Mouse (Mus musculus) hematopoietic stem cell, adult 5-6 weeks (primary cell): ENCODE results near the gene Lpin3. TPM values are rescaled to one million over a fixed set of nuclear protein-coding genes. Genes with fewer than 3 reads are reported as not detected.

Source experiments
- total RNA-seq: library from RNA; stranded (forward); fragments of 172-1452, 232-1000 nt; gene quantifications from 2 replicates; pipeline ENCODE4 v1.2.3, GENCODE M21; 2017

The Lpin3 gene
- total RNA-seq, 1 experiment from 2014 or later, result not detected

Other genes starting within 250 kb of the Lpin3 start
- 180 and 188 TPM in 2 replicates for gene Top1, start 234.8 kb upstream of the Lpin3 start, total RNA-seq
- gene Plcg1, start 149.4 kb upstream of the Lpin3 start, total RNA-seq, result 68.4 and 90.4 TPM in 2 replicates
- 5.3 and 6.8 TPM in 2 replicates for gene Zhx3, start 7.7 kb upstream of the Lpin3 start, total RNA-seq
- not detected in 2 replicates for gene Emilin3, start 31.7 kb downstream of the Lpin3 start, total RNA-seq
- 69.0 and 86.4 TPM in 2 replicates for gene Chd6, start 228.4 kb downstream of the Lpin3 start, total RNA-seq